Mouse (Mus musculus) left cerebral cortex, postnatal 25 days (tissue): ENCODE data around the gene Urod. TPM values are rescaled to one million over a fixed set of nuclear protein-coding genes. Genes with fewer than 3 reads are reported as not detected.

ENCODE experiments used
- DNase-seq, 2 experiments: peaks; one replicate each; pipeline ENCODE4 v3.0.0; 2022; ENCODE audit warnings: low spot score in 2 of 2, mixed read lengths in 1 of 2
- intact Hi-C: fragments of 180-260 bp; cut with DNase I; formaldehyde crosslinking; loops from one replicate; pipeline ENCODE4 v1.15.1; 2025
- total RNA-seq, 2 experiments: library from RNA; stranded (reverse); gene quantifications; 2 replicates each; pipeline ENCODE4 v1.2.3; 2021

The Urod gene
- total RNA-seq, 2 experiments from 2014 or later = 50.4 to 62.1 TPM

GRCm38 (mm10) chr4:117001957-117002356 lies 7.7 kb upstream of the Urod start:
- no peak for DNase-seq
- intact Hi-C loops = loop anchor here (5.0 kb wide), 1 partner anchor 140 kb away; no protein-coding TSS in a partner anchor

GRCm38 (mm10) chr4:116999513-117000154 lies 5.4 kb upstream of the Urod start:
- DNase-seq = no peak
- intact Hi-C loops = loop anchor here (5.0 kb wide), 1 partner anchor 143 kb away; no protein-coding TSS in a partner anchor

- peak in 1 of 2 experiments; percentile 26 for DNase-seq
- intact Hi-C loops = loop anchor here (2.0 kb wide), 1 partner anchor 125 kb away; no protein-coding TSS in a partner anchor
These were observed 1.6 kb upstream of the Urod start for GRCm38 (mm10) chr4:116995798-116996135.

- DNase-seq = peak; percentile 58 to 66
- intact Hi-C loops = loop anchor here (2.0 kb wide), 1 partner anchor 126 kb away; no protein-coding TSS in a partner anchor
These were observed 1.1 kb upstream of the Urod start, which contains the start of gene Hectd3 for GRCm38 (mm10) chr4:116995131-116995797. Gene Hectd3 (plus strand): TSS chr4:116995317.

GRCm38 (mm10) chr4:116991366-116991765 lies 2.8 kb downstream of the Urod start:
- intact Hi-C loops = loop anchor here (1.0 to 5.0 kb wide), 2 partner anchors 164 to 269 kb away; partner anchors contain the start of gene Tesk2
- peak; percentile 83 to 84 for DNase-seq

- intact Hi-C loops = loop anchor here (5.0 kb wide), 1 partner anchor 267 kb away; the partner anchor contains the start of gene Tesk2
- DNase-seq = no peak
These were observed 4.5 kb downstream of the Urod start for GRCm38 (mm10) chr4:116989731-116990130.

GRCm38 (mm10) chr4:116987122-116987456 lies 7.1 kb downstream of the Urod start:
- no peak for DNase-seq

GRCm38 (mm10) chr4:116986400-116987121 lies 7.7 kb downstream of the Urod start:
- peak; percentile 62 to 75 for DNase-seq
- intact Hi-C loops = loop anchor here (2.0 kb wide), 1 partner anchor 110 kb away; the partner anchor contains the start of gene Zswim5

More at GRCm38 (mm10) chr4:116987122-116987456, 7.1 kb downstream of the Urod start:
- intact Hi-C loops = loop anchor here (2.0 kb wide), 1 partner anchor 110 kb away; the partner anchor contains the start of gene Zswim5

- intact Hi-C loops = loop anchor here (2.0 kb wide), 1 partner anchor 109 kb away; the partner anchor contains the start of gene Zswim5
- no peak for DNase-seq
These were observed 8.5 kb downstream of the Urod start for GRCm38 (mm10) chr4:116985681-116986080.

- intact Hi-C loops = no loop called here
These were observed 17.7 kb downstream of the Urod start for GRCm38 (mm10) chr4:116976503-116976902.

GRCm38 (mm10) chr4:116954951-116955350 lies 39.3 kb downstream of the Urod start:
- intact Hi-C loops = no loop called here
- no peak for DNase-seq

More at GRCm38 (mm10) chr4:116976503-116976902, 17.7 kb downstream of the Urod start:
- no peak for DNase-seq

- no peak for DNase-seq
- intact Hi-C loops = no loop called here
These were observed 42.6 kb downstream of the Urod start for GRCm38 (mm10) chr4:116951642-116952041.

- intact Hi-C loops = no loop called here
- peak in 1 of 2 experiments; percentile 8 for DNase-seq
These were observed 50.2 kb downstream of the Urod start for GRCm38 (mm10) chr4:116944055-116944454.

GRCm38 (mm10) chr4:116942695-116943094 lies 51.5 kb downstream of the Urod start:
- no peak for DNase-seq
- intact Hi-C loops = no loop called here

Other genes starting within 250 kb of the Urod start
- 10 to 100 TPM; 12.1 to 14.5 TPM for gene Toe1, start 186.8 kb downstream of the Urod start, total RNA-seq
- 1 to 10 TPM; 2.2 to 3.0 TPM for gene Mutyh, start 186.7 kb downstream of the Urod start, total RNA-seq
- gene Hpdl, start 172.7 kb downstream of the Urod start, total RNA-seq = 1 to 10 TPM; 1.2 to 1.4 TPM
- gene Zswim5, start 117.0 kb downstream of the Urod start, total RNA-seq = 10 to 100 TPM; 10.4 to 11.5 TPM
- gene Hectd3, start 904 bp upstream of the Urod start, total RNA-seq = 10 to 100 TPM; 36.8 to 44.2 TPM
- gene Eif2b3, start 25.0 kb upstream of the Urod start, total RNA-seq = 10 to 100 TPM; 18.5 to 19.7 TPM
- gene Ptch2, start 101.7 kb upstream of the Urod start, total RNA-seq = 1 to 10 TPM; 1.4 to 2.0 TPM
- 10 to 100 TPM; 13.0 to 14.0 TPM for gene Btbd19, start 131.3 kb upstream of the Urod start, total RNA-seq
- gene Tctex1d4, start 132.4 kb upstream of the Urod start, total RNA-seq = not detected
- gene Plk3, start 139.6 kb upstream of the Urod start, total RNA-seq = 10 to 100 TPM; 11.4 to 16.3 TPM
- gene Rps8, start 161.8 kb upstream of the Urod start, total RNA-seq = 100 to 1,000 TPM; 452 to 469 TPM
- under 1 TPM; 0.14 to 0.21 TPM for gene Kif2c, start 188.2 kb upstream of the Urod start, total RNA-seq